Mouse (Mus musculus): ENCODE measurements around the gene Hibadh. TPM values are rescaled to one million over a fixed set of nuclear protein-coding genes. Genes with fewer than 3 reads are reported as not detected.

Gene Hibadh
- polyA plus RNA-seq, 1 experiment from 2014 or later: 69.5 TPM

DNA sequence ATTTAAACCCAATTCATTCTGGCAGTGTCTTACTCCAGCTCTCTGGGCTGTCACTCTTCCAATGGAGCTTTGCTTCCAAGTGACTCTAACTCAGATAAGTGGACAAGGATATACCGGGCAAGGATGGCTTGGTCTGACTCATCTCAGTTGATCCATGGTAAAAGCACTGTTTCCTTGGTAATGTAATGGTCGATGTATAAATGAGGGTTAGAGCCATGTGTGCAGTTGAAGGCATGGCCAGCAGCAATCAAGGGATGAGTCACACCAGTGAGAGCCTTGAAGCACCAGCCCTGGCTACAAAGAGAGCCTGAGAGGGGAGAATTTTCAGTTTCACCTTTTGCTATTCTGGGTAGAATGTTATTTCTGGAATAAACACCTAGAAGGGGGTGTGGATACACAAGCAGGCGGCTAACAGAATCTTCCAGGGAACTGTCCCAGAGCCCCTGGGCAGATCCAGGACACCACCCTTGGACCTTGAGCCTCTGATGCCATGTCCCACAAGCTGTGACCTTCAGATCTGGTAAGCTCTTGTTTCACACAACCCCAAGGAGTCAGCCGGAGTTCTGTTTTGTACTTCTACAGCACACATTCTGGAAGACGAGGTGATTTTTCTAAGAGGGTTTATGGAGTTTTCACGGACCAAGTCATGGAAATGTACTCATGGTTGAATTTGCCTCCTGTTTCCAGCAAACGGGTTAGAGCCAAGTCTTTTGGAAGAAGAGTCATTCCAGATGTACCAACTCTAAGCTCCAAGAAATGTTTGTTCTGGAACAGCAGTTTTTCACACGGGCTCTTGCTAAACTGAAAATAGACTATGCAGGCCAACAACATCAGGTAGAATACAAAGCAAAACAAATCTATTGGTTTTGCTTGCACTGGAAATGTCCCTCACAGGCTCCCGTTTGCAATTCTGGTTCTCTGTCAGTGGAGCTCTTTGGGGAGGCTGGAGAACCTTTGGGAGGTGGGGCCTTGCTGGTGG, 134.1 kb downstream of the Hibadh start:
- 89% methylated on average over 9 of the region's 9 CpGs for WGBS
- no peak overlapping the region for H3K9ac ChIP-seq (ENCODE audit: low read depth, low read length)
- no peaks in the 10 kb centered on the region for H3K9me3 ChIP-seq (ENCODE audit: control insufficient read depth, low read length)
- no peak for ATAC-seq (ENCODE audit: low FRiP score, low TSS enrichment)
- no peaks in the 10 kb centered on the region for H3K27me3 ChIP-seq (ENCODE audit: control insufficient read depth, insufficient read depth, low read length)
- no peak overlapping the region for H3K27ac ChIP-seq (ENCODE audit: low read depth, low read length)
- H3K36me3 ChIP-seq (ENCODE audit: control insufficient read depth, insufficient read depth, low read length): no peaks in the 10 kb centered on the region
- H3K4me1 ChIP-seq (ENCODE audit: control insufficient read depth, insufficient read depth, low read length): no peaks in the 10 kb centered on the region
- H3K4me2 ChIP-seq (replicated peaks; ENCODE audit: low read depth, low read length): no peak overlapping the region
- no peak overlapping the region for H3K4me3 ChIP-seq (ENCODE audit: low read length)

DNA sequence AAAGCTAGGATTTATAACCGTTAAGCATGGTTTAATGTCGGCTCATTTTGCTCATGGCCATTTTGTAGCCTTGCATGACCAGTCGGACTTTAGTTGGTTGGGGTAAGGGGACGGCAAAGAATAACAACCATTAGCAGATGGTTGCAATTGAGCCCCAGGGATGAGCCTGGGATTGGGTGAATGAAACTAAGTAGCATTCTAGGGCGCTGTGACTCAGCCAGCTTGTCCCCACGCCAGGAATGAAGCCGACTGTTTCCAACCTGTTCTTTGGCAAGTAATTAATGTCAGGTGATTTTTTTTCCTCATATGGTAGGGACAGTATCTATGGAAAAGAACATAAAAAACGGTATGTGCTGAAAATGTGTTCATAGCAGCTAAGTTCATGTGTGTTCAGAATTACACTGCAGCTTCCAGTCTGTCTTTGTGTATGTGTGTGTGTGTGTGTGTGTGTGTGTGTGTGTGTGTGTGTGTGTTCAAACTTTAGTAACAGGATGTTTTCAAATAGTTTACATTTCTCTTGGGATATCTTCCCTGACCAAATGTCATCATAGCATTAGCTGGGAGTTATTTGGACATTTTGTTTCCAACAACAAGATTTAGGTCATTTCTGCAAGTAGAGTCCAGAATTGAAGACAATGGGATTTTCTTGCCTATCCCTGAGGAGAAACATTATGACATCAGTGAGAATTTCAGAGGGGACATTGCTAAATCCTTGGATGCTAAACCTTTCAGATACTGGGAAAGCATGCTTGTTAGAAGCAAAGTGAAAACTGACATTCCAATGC, 135.3 kb downstream of the Hibadh start:
- no peak overlapping the region for H3K4me3 ChIP-seq (ENCODE audit: low read length)
- H3K4me1 ChIP-seq (ENCODE audit: control insufficient read depth, insufficient read depth, low read length): no peaks in the 10 kb centered on the region
- H3K9ac ChIP-seq (ENCODE audit: low read depth, low read length): no peak overlapping the region
- peaks cover 3% of the 10 kb centered on the region; the same call in 1 of the 2 replicates for H3K27me3 ChIP-seq (ENCODE audit: control insufficient read depth, insufficient read depth, low read length)
- H3K4me2 ChIP-seq (replicated peaks; ENCODE audit: low read depth, low read length): no peak overlapping the region
- WGBS: 68% methylated on average over 8 of the region's 8 CpGs
- ATAC-seq (ENCODE audit: low FRiP score, low TSS enrichment): no peak
- no peaks in the 10 kb centered on the region for H3K9me3 ChIP-seq (ENCODE audit: control insufficient read depth, low read length)
- no peaks in the 10 kb centered on the region for H3K36me3 ChIP-seq (ENCODE audit: control insufficient read depth, insufficient read depth, low read length)
- H3K27ac ChIP-seq (ENCODE audit: low read depth, low read length): no peak overlapping the region

DNA sequence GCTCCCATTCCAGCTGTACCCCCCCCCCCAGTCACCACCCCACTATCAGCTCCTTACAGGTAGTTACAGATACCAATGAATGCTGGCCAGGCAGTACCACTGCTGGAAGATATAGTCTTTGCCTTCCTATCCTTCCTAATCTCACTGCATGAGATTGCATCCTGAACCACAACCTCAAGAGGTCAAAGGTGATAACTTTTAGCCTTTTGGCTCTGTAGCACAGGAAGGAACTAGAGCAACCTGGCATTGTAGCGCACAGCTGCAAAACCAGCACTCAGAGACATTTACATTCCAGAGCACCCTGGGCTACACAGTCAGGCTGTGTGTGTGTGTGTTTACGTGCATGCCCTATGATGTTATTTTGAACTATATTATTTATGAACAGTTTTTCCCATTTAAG, 137.2 kb downstream of the Hibadh start:
- H3K4me3 ChIP-seq (ENCODE audit: low read length): no peak overlapping the region
- ATAC-seq (ENCODE audit: low FRiP score, low TSS enrichment): no peak
- H3K27ac ChIP-seq (ENCODE audit: low read depth, low read length): no peak overlapping the region
- H3K9ac ChIP-seq (ENCODE audit: low read depth, low read length): no peak overlapping the region
- 89% methylated on average over 2 of the region's 2 CpGs for WGBS
- H3K27me3 ChIP-seq (ENCODE audit: control insufficient read depth, insufficient read depth, low read length): peaks cover 3% of the 10 kb centered on the region
- H3K4me1 ChIP-seq (ENCODE audit: control insufficient read depth, insufficient read depth, low read length): no peaks in the 10 kb centered on the region
- H3K9me3 ChIP-seq (ENCODE audit: control insufficient read depth, low read length): no peaks in the 10 kb centered on the region
- H3K36me3 ChIP-seq (ENCODE audit: control insufficient read depth, insufficient read depth, low read length): no peaks in the 10 kb centered on the region
- no peak overlapping the region for H3K4me2 ChIP-seq (replicated peaks; ENCODE audit: low read depth, low read length)

DNA sequence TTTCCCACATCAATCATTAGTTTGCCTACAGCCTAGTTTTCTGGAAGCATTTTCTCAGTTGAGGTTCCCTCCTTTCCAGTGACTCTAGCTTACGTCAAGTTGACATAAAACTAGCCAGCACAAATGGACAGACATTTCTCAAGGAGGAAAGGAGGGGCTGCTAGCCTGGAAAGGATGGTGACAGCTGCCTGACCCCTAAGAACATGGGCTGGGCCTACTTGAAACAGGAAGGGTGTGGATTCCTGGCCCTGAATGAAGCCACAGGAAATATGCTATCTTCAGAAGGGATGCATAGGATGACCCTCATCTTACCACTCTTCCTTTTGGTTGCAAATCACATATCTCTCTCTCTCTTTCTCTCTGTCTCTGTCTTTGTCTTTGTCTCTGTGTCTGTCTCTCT, 138.7 kb downstream of the Hibadh start:
- Histone ChIP-seq H3K9me3 (ENCODE audit: control insufficient read depth, low read length) (no peaks in the 10 kb centered on the region), H3K36me3 (ENCODE audit: control insufficient read depth, insufficient read depth, low read length) (no peaks in the 10 kb centered on the region), H3K9ac (ENCODE audit: low read depth, low read length) (no peak overlapping the region), H3K27ac (ENCODE audit: low read depth, low read length) (no peak overlapping the region), H3K27me3 (ENCODE audit: control insufficient read depth, insufficient read depth, low read length) (peaks cover 9% of the 10 kb centered on the region), H3K4me2 (replicated peaks; ENCODE audit: low read depth, low read length) (no peak overlapping the region), H3K4me1 (ENCODE audit: control insufficient read depth, insufficient read depth, low read length) (no peaks in the 10 kb centered on the region), H3K4me3 (ENCODE audit: low read length) (no peak overlapping the region)
- ATAC-seq (ENCODE audit: low FRiP score, low TSS enrichment): no peak
- WGBS: 74% methylated on average over 1 of the region's 1 CpGs

Other genes with a start within 250 kb of the Hibadh start
- 92.0 and 149 TPM in 2 replicates for gene Tax1bp1, start 73.3 kb upstream of the Hibadh start, polyA plus RNA-seq (2014; fragmentation: Nextera tagmentation; extraction: Ambion mirVana)

Measured in kidney, embryonic 14.5 days (tissue).